Mouse (Mus musculus): Measurements from ENCODE around the gene Ankef1. TPM values are rescaled to one million over a fixed set of nuclear protein-coding genes. Genes with fewer than 3 reads are reported as not detected.

The Ankef1 gene
- total RNA-seq (2021), result 1 to 10 TPM; 1.2 to 1.8 TPM

- DNase-seq, result no peak
- intact Hi-C loops (cut with DNase I), result no loop called here
These were observed at the start of gene Ankef1 for GRCm38 (mm10) chr2:136501651-136502050. Gene Ankef1 (plus strand): TSS chr2:136501910.

- intact Hi-C loops (cut with DNase I), result no loop called here
- no peak for DNase-seq
These were observed 45.2 kb upstream of the Ankef1 start for GRCm38 (mm10) chr2:136456468-136456867.

- DNase-seq, result no peak
- intact Hi-C loops (cut with DNase I), result no loop called here
These were observed 44.8 kb upstream of the Ankef1 start for GRCm38 (mm10) chr2:136456875-136457274.

- intact Hi-C loops (cut with DNase I), result no loop called here
- no peak for DNase-seq
These were observed 24.1 kb upstream of the Ankef1 start for GRCm38 (mm10) chr2:136477656-136478055.

- intact Hi-C loops (cut with DNase I), result loop anchor here (10.0 kb wide), 1 partner anchor 1463 kb away; no protein-coding TSS in a partner anchor
- DNase-seq, result no peak
These were observed 19.4 kb upstream of the Ankef1 start for GRCm38 (mm10) chr2:136482269-136482668.

GRCm38 (mm10) chr2:136483058-136483457 lies 18.7 kb upstream of the Ankef1 start:
- intact Hi-C loops (cut with DNase I), result loop anchor here (10.0 kb wide), 1 partner anchor 1462 kb away; no protein-coding TSS in a partner anchor
- DNase-seq, result no peak

- DNase-seq, result no peak
- intact Hi-C loops (cut with DNase I), result loop anchor here (5.0 to 10.0 kb wide), 3 partner anchors 112 to 1460 kb away; no protein-coding TSS in a partner anchor
These were observed 16.8 kb upstream of the Ankef1 start for GRCm38 (mm10) chr2:136484955-136485354.

- no peak for DNase-seq
- intact Hi-C loops (cut with DNase I), result loop anchor here (5.0 to 10.0 kb wide), 3 partner anchors 112 to 1459 kb away; no protein-coding TSS in a partner anchor
These were observed 16.3 kb upstream of the Ankef1 start for GRCm38 (mm10) chr2:136485401-136485800.

GRCm38 (mm10) chr2:136485815-136486619 lies 15.7 kb upstream of the Ankef1 start:
- DNase-seq, result peak; percentile 67
- intact Hi-C loops (cut with DNase I), result loop anchor here (2.0 to 10.0 kb wide), 4 partner anchors 111 to 1459 kb away; no protein-coding TSS in a partner anchor

GRCm38 (mm10) chr2:136486986-136487385 lies 14.7 kb upstream of the Ankef1 start:
- no peak for DNase-seq
- intact Hi-C loops (cut with DNase I), result loop anchor here (2.0 to 10.0 kb wide), 4 partner anchors 110 to 1458 kb away; no protein-coding TSS in a partner anchor

GRCm38 (mm10) chr2:136511073-136511472 lies 9.4 kb downstream of the Ankef1 start:
- DNase-seq, result no peak
- intact Hi-C loops (cut with DNase I), result no loop called here

- DNase-seq, result peak; percentile 16
- intact Hi-C loops (cut with DNase I), result no loop called here
These were observed 10.0 kb downstream of the Ankef1 start for GRCm38 (mm10) chr2:136511756-136512155.

GRCm38 (mm10) chr2:136512802-136513201 lies 11.1 kb downstream of the Ankef1 start:
- intact Hi-C loops (cut with DNase I), result no loop called here
- no peak for DNase-seq

- intact Hi-C loops (cut with DNase I), result no loop called here
These were observed 12.1 kb downstream of the Ankef1 start for GRCm38 (mm10) chr2:136513806-136514205.

GRCm38 (mm10) chr2:136515501-136515900 lies 13.8 kb downstream of the Ankef1 start:
- DNase-seq, result no peak

More at GRCm38 (mm10) chr2:136513806-136514205, 12.1 kb downstream of the Ankef1 start:
- no peak for DNase-seq

GRCm38 (mm10) chr2:136528937-136529336 lies 27.2 kb downstream of the Ankef1 start:
- intact Hi-C loops (cut with DNase I), result no loop called here
- no peak for DNase-seq

More at GRCm38 (mm10) chr2:136515501-136515900, 13.8 kb downstream of the Ankef1 start:
- intact Hi-C loops (cut with DNase I), result no loop called here

GRCm38 (mm10) chr2:136532033-136532432 lies 30.3 kb downstream of the Ankef1 start:
- DNase-seq, result peak; percentile 92
- intact Hi-C loops (cut with DNase I), result no loop called here

- intact Hi-C loops (cut with DNase I), result no loop called here
- peak; percentile 23 for DNase-seq
These were observed 56.3 kb downstream of the Ankef1 start for GRCm38 (mm10) chr2:136558020-136558419.

- intact Hi-C loops (cut with DNase I), result no loop called here
- DNase-seq, result no peak
These were observed 60.6 kb downstream of the Ankef1 start for GRCm38 (mm10) chr2:136562336-136562735.

GRCm38 (mm10) chr2:136570856-136571255 lies 69.1 kb downstream of the Ankef1 start:
- intact Hi-C loops (cut with DNase I), result loop anchor here (5.0 kb wide), 1 partner anchor 34 kb away; no protein-coding TSS in a partner anchor
- DNase-seq, result no peak

GRCm38 (mm10) chr2:136582762-136583161 lies 81.1 kb downstream of the Ankef1 start:
- intact Hi-C loops (cut with DNase I), result no loop called here
- DNase-seq, result peak; percentile 18

- no peak for DNase-seq
- intact Hi-C loops (cut with DNase I), result no loop called here
These were observed 87.1 kb downstream of the Ankef1 start for GRCm38 (mm10) chr2:136588811-136589210.

Data from left cerebral cortex, postnatal 4 days (tissue).